Mouse (Mus musculus): ENCODE data around the gene Lpar1. TPM values are rescaled to one million over a fixed set of nuclear protein-coding genes. Genes with fewer than 3 reads are reported as not detected.

Gene Lpar1
- polyA plus RNA-seq, 1 experiment: 53.6 TPM

- no peaks in the 10 kb centered on the region for H3K4me1 ChIP-seq (ENCODE audit: control insufficient read depth, insufficient read depth, low read length)
- H3K4me3 ChIP-seq (replicated peaks; ENCODE audit: insufficient read depth, low read depth, low read length): no peak overlapping the region
- DNase-seq: no peak
- WGBS: 84% methylated on average over 13 of the region's 13 CpGs
- no peaks in the 10 kb centered on the region for H3K27me3 ChIP-seq (ENCODE audit: control insufficient read depth, insufficient read depth, low read length)
- H3K27ac ChIP-seq (ENCODE audit: insufficient read depth, low read length): no peak overlapping the region
- TF ChIP-seq CTCF (IDR thresholded peaks at IDR 0.05; ENCODE audit: borderline replicate concordance, insufficient read depth, low read depth, low read length): no peak
- no peak for TF ChIP-seq POLR2A (IDR thresholded peaks at IDR 0.05; ENCODE audit: borderline replicate concordance, insufficient read depth, low read length)
Measured at GRCm38 (mm10) chr4:58464390-58465164, 89.1 kb downstream of the Lpar1 start.

GRCm38 (mm10) chr4:58462990-58463389, 90.7 kb downstream of the Lpar1 start:
- DNase-seq: no peak
- Histone ChIP-seq H3K27ac (ENCODE audit: insufficient read depth, low read length) (no peak overlapping the region), H3K4me3 (replicated peaks; ENCODE audit: insufficient read depth, low read depth, low read length) (no peak overlapping the region), H3K27me3 (ENCODE audit: control insufficient read depth, insufficient read depth, low read length) (no peaks in the 10 kb centered on the region), H3K4me1 (ENCODE audit: control insufficient read depth, insufficient read depth, low read length) (no peaks in the 10 kb centered on the region)
- TF ChIP-seq CTCF (IDR thresholded peaks at IDR 0.05; ENCODE audit: borderline replicate concordance, insufficient read depth, low read depth, low read length): no peak
- 92% methylated on average over 5 of the region's 5 CpGs for WGBS

GRCm38 (mm10) chr4:58462586-58462985, 91.1 kb downstream of the Lpar1 start:
- Histone ChIP-seq H3K27me3 (ENCODE audit: control insufficient read depth, insufficient read depth, low read length) (no peaks in the 10 kb centered on the region), H3K4me1 (ENCODE audit: control insufficient read depth, insufficient read depth, low read length) (no peaks in the 10 kb centered on the region), H3K27ac (ENCODE audit: insufficient read depth, low read length) (no peak overlapping the region), H3K4me3 (replicated peaks; ENCODE audit: insufficient read depth, low read depth, low read length) (no peak overlapping the region)
- DNase-seq: peak in 1 of 2 experiments; percentile 12
- 25% methylated on average over 2 of the region's 2 CpGs for WGBS
- TF ChIP-seq CTCF (IDR thresholded peaks at IDR 0.05; ENCODE audit: borderline replicate concordance, insufficient read depth, low read depth, low read length): no peak
- no peak for TF ChIP-seq POLR2A (IDR thresholded peaks at IDR 0.05; ENCODE audit: borderline replicate concordance, insufficient read depth, low read length)

- 87% methylated on average over 4 of the region's 4 CpGs for WGBS
- H3K27me3 ChIP-seq (ENCODE audit: control insufficient read depth, insufficient read depth, low read length): no peaks in the 10 kb centered on the region
- no peak for DNase-seq
- H3K27ac ChIP-seq (ENCODE audit: insufficient read depth, low read length): no peak overlapping the region
- H3K4me1 ChIP-seq (ENCODE audit: control insufficient read depth, insufficient read depth, low read length): no peaks in the 10 kb centered on the region
- H3K4me3 ChIP-seq (replicated peaks; ENCODE audit: insufficient read depth, low read depth, low read length): no peak overlapping the region
- TF ChIP-seq POLR2A (IDR thresholded peaks at IDR 0.05; ENCODE audit: borderline replicate concordance, insufficient read depth, low read length): no peak
- no peak for TF ChIP-seq CTCF (IDR thresholded peaks at IDR 0.05; ENCODE audit: borderline replicate concordance, insufficient read depth, low read depth, low read length)
Measured at GRCm38 (mm10) chr4:58453334-58453733, 100.4 kb downstream of the Lpar1 start.

GRCm38 (mm10) chr4:58448825-58449224, 104.9 kb downstream of the Lpar1 start:
- DNase-seq: no peak
- Histone ChIP-seq H3K4me1 (ENCODE audit: control insufficient read depth, insufficient read depth, low read length) (no peaks in the 10 kb centered on the region), H3K27ac (ENCODE audit: insufficient read depth, low read length) (no peak overlapping the region), H3K27me3 (ENCODE audit: control insufficient read depth, insufficient read depth, low read length) (no peaks in the 10 kb centered on the region), H3K4me3 (replicated peaks; ENCODE audit: insufficient read depth, low read depth, low read length) (no peak overlapping the region)
- TF ChIP-seq POLR2A (IDR thresholded peaks at IDR 0.05; ENCODE audit: borderline replicate concordance, insufficient read depth, low read length) (no peak), CTCF (IDR thresholded peaks at IDR 0.05; ENCODE audit: borderline replicate concordance, insufficient read depth, low read depth, low read length) (no peak)
- 92% methylated on average over 3 of the region's 3 CpGs for WGBS

- 9% methylated on average over 7 of the region's 7 CpGs for WGBS
- no peaks in the 10 kb centered on the region for H3K27me3 ChIP-seq (ENCODE audit: control insufficient read depth, insufficient read depth, low read length)
- H3K27ac ChIP-seq (ENCODE audit: insufficient read depth, low read length): no peak overlapping the region
- DNase-seq: no peak
- H3K4me3 ChIP-seq (replicated peaks; ENCODE audit: insufficient read depth, low read depth, low read length): no peak overlapping the region
- no peak for TF ChIP-seq POLR2A (IDR thresholded peaks at IDR 0.05; ENCODE audit: borderline replicate concordance, insufficient read depth, low read length)
- TF ChIP-seq CTCF (IDR thresholded peaks at IDR 0.05; ENCODE audit: borderline replicate concordance, insufficient read depth, low read depth, low read length): no peak
- H3K4me1 ChIP-seq (ENCODE audit: control insufficient read depth, insufficient read depth, low read length): no peaks in the 10 kb centered on the region
Measured at GRCm38 (mm10) chr4:58447841-58448240, 105.9 kb downstream of the Lpar1 start.

- WGBS: 71% methylated on average over 6 of the region's 6 CpGs
- no peak for TF ChIP-seq POLR2A (IDR thresholded peaks at IDR 0.05; ENCODE audit: borderline replicate concordance, insufficient read depth, low read length)
- no peak for TF ChIP-seq CTCF (IDR thresholded peaks at IDR 0.05; ENCODE audit: borderline replicate concordance, insufficient read depth, low read depth, low read length)
- Histone ChIP-seq H3K27me3 (ENCODE audit: control insufficient read depth, insufficient read depth, low read length) (no peaks in the 10 kb centered on the region), H3K4me1 (ENCODE audit: control insufficient read depth, insufficient read depth, low read length) (no peaks in the 10 kb centered on the region), H3K4me3 (replicated peaks; ENCODE audit: insufficient read depth, low read depth, low read length) (no peak overlapping the region), H3K27ac (ENCODE audit: insufficient read depth, low read length) (no peak overlapping the region)
- no peak for DNase-seq
Measured at GRCm38 (mm10) chr4:58445846-58446245, 107.9 kb downstream of the Lpar1 start.

GRCm38 (mm10) chr4:58442338-58442737, 111.4 kb downstream of the Lpar1 start:
- DNase-seq: no peak
- H3K4me3 ChIP-seq (replicated peaks; ENCODE audit: insufficient read depth, low read depth, low read length): no peak overlapping the region
- no peaks in the 10 kb centered on the region for H3K27me3 ChIP-seq (ENCODE audit: control insufficient read depth, insufficient read depth, low read length)
- 49% methylated on average over 5 of the region's 5 CpGs for WGBS
- no peaks in the 10 kb centered on the region for H3K4me1 ChIP-seq (ENCODE audit: control insufficient read depth, insufficient read depth, low read length)
- TF ChIP-seq POLR2A (IDR thresholded peaks at IDR 0.05; ENCODE audit: borderline replicate concordance, insufficient read depth, low read length): no peak
- TF ChIP-seq CTCF (IDR thresholded peaks at IDR 0.05; ENCODE audit: borderline replicate concordance, insufficient read depth, low read depth, low read length): no peak
- H3K27ac ChIP-seq (ENCODE audit: insufficient read depth, low read length): no peak overlapping the region

All from cerebellum, adult 2 months (tissue).